Mouse (Mus musculus): ENCODE results near the gene Mthfd2l.

Mthfd2l gene

DNA sequence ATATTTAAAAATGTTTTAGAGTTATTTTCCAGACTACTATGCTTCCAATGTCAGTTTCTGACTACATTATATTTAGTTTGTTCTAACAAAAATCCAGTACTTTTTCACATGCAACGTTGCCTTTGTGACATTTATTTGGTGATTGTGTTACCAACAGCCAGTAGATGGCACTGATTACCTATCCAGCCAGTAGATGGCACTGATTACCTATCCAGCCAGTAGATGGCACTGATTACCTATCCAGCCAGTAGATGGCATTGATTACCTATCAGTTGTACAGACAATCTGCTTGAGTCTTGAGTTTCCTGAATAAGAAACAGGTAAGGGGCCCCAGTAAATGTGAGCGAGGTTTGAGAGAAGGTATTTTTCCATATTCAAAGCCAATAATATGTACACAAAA, 20.6 kb downstream of the Mthfd2l start:
- DNase-seq: peak; percentile 72

DNA sequence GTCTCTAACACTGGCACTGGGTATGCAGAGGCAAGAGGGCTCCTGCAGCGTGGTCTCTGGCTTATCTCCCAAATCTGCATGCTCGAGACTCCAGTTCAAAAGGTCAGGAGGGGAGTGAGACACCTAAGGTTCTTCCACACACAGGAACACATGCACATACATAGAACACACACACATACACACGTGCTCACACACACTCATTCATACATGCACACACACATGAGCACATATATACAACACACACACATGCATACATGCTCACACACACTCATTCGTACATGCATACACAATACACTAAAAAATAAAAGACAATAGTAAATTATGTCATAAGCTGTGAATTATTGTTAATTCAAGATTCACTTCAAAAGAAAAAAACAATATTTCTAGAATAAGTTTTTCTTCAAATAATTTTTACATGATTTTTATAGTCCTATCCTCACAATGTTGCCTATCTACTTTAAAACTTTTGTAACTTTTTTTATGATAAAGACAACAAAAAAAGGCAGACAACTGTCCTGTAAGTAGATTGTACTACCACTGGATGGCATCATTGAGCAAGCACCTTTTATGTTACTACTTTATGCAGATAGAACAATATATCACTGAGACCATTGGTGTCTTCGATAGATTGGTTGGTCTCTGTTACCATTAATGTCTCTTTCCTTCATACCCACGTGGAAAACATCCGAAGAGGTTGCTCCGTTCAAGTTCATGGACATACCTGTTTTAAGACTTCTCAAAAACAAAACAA, 22.0 kb downstream of the Mthfd2l start:
- DNase-seq: no peak

DNA sequence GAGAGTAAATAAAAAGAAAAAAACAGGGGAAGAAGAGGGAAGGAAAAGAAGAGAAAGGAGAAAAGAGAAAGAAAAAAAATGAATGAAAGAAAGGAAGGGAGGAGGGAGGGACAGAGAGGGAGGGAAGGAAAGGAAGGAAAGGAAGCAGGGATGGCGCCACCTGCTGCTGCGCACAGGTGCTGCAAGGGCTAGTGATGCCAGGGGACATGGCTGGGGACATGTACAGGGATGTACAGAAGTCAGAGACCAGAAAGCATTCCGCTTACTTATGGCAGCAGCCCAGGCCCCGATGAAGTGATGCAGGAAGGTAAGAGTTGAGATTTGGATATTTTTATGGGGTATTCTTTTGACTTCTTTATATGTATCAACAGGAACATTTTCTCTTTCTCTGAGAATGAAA, 33.4 kb downstream of the Mthfd2l start:
- DNase-seq: no peak

DNA sequence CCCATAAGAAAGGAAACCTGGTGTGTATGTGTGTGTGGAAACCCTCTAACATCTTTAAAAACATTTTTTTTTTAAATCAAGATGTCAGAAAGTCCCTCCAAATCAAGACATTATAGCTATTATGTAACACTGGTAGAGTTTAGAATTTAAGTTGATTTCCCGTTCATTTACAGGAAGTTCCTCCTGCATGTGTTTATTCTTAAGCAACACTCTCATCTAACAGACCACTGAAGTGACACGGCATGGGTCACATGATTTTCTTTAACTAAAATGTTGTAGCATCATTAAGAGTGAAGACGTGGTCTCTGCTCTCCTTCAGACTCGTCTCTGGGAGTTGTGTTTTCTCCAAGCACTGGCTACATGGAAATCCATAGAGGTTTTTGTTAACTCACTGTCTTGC, 33.8 kb downstream of the Mthfd2l start:
- no peak for DNase-seq

DNA sequence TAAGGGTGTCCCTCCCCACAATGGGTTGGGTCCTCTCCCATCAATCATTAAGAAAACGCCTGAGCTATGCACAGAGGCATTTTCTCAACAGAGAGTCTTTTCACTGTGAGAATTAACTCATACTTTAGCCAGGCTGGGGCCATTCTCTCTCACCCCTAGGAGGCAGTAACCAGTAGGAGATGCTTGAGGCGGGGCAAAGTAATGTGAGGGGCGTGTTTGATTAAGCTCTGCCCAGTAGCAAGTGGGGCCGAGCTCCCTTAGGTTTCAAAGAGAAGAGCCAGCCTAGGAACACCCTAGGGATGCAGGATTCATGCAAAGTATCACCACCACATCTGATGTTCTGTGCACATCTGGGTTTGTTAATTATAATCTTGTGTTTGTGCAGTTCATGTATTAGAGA, 34.5 kb downstream of the Mthfd2l start:
- no peak for DNase-seq

DNA sequence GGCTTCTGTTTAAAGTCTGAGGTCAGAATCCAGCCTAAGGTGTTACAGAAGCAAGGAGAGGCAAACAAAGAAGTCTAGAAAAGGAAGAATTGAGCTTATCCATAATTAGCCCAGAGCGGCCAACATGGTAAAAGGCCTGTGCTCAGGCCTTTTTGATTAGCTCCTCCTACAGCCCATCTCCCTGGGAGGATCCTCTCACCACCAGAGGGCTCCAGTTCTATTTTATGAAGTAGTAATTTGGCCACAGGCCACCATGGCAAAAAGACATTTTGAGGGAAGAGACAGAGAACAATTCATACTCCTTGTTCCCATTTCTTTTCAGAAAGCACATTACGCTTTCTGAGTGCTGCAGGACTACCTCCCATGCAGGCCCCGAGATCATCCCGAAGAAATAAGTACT, 46.3 kb downstream of the Mthfd2l start:
- peak; percentile 75 for DNase-seq

DNA sequence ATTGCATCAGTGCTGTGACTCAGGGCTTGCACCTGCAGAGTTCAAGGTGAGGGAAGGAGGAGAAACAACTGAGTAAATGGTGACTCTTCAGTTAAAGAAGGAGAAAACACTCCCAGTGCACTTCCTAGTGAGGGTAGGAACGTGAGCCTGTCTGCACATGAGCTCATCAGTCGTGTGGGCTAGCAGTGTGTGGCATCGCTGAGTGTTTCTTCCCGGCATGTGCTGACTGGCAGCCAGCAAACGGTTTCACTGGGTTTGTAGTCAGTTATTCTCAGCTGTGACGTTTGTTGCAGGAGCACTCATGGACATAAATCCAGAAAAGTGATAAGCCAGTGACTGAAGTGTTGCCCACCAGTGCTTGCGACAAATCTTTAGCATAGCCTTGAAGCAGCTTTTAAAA, 49.4 kb downstream of the Mthfd2l start:
- peak; percentile 21 for DNase-seq

DNA sequence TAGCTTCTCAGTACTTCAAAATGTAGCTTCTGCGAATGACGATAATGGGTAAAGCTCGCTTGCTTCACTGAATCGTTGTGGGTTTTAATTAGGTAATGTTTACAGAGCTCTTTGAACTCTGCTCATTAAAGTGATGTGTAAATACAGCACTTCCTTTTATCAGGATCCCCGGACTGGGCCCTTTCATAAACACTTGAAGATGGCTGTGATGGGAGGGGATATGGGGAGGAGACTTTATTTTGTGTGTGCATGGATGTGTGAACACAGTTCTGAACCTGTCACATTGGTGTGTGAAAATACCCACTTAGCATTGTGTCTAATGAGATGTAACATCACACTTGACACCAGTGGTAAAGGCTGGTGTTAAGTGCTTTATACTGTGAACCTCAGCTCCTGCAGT, 56.7 kb downstream of the Mthfd2l start:
- no peak for DNase-seq

DNA sequence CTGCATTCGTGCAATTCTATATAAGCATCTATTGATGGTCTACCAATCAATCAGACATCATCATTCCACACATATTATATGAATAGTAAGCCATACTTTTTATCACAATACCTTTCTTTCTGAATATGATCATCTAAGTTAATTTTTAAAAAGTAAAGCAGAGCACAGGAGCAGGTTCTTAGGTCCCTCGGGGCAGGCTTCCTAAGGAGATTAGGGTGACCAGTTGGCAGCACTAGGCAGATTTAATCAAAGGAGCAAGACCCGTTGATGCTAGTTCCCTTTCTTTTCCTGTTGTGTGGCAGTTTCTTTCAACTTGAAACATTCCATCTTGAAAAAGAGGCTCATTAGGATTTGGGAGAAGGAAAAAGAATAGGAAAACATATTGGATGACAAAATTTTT, 57.2 kb downstream of the Mthfd2l start:
- DNase-seq: no peak

DNA sequence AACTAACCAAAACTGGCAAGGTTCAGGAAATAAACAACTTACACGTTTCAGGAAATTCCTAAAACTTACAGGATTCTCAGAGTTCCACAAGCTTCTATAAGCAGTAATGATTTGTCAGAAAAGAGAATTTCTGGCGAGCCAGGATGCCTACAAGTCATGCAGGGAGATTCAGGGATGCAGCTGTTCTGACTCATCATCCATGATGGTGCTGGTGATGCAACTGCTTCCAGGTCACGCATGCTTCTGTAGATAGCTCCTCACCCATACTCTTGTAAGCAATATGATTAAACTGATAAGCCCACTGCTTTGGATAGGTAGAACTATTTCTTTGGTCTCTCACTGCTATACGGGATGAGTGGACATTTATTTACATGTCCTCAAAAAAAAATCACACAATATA, 57.7 kb downstream of the Mthfd2l start:
- DNase-seq: no peak

DNA sequence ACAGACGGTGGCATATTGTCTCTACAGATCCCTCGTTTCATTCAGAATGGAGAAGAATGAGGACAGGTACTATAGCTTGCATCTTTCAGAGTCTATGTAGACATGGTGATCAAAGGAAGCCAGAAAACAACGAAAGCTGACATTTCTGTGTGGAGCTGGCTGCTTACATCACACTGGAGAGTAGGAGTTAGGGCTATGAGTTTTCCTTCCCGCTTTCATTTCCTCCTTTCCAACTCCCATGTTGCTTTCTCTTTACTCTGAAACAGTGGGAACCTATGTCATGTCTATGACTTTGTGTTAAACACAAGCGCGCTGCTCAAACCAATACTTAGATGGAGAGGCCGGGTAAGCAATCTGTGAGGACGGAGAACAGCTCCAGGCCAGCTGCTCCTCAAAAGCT, 69.0 kb downstream of the Mthfd2l start:
- DNase-seq: no peak

DNA sequence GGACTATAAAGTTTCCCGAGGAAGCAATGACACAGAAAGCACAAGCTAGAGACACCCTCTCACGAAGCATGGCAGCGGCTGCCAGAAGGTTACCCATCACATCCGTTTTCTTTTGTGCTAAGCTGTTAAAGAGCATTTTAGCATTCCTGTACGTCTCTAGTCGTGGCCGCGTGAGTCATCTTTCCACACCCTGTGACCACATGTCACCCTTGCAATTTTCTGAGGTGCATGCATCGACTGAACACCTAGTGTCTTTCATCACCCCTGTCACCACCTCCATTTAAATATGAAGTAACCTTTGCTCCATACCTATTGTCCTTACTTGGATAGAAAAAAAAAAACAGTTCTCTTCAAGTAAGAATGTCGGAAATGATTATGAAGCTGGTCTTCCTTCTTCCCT, 84.3 kb downstream of the Mthfd2l start:
- no peak for DNase-seq

DNA sequence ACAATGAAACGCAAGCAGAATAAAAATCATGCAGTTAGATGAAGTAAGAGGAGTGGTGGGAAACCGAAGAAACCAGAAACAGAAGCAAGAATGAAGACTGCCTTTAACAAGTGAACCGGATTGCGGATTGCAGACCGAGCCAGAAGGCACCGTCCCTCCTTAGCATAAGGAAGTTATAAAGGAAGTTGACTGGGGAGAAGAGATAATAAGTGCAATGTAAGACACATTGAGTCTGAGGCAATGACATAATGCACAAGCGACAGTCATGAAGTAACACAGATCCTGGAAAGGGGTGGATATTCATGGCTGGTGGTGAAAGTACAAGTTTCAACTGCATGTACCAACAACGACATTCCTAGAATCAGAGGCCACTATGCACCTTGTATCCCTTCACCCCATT, 92.2 kb downstream of the Mthfd2l start:
- no peak for DNase-seq

DNA sequence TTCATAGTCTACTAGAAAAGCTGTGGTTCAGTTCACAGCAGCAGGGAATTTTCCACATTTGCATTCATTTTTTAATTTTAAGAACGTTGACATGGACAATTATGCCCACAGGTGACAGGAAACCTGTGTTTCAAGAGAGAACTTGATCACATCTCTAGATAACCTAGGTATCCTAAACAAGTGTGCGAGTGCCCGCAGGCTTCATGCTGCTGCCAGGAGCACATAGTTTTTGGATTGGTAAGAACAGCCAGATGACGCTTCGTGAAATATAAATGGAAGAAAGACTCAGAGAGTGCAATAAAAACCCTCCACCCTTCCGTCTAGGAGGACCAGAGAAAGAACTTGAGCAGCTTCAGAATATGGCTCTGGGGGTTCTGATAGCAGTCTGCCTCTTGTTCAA, 96.2 kb downstream of the Mthfd2l start, which contains the start of gene Epgn:
Gene Epgn (plus strand): TSS at position 301 of the 400 bp plus-strand sequence.
- DNase-seq: no peak

DNA sequence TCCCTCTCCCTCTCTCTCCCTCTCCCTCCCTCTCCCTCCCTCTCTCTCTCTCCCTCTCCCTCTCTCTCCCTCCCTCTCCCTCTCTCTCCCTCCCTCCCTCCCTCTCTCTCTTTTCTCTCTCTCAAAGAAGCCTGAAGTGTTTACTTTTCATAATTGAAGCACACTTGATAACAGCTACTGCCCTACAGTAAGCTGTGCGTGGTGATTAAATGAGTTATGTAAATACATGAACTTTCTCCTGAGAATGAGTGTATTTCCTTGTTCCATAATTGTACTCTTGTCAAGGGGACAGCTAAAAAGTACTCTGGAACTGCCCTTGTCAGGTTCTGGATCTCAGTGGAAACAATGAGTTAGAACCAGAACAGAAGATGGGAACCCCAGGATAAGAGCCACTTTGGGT, 96.9 kb downstream of the Mthfd2l start:
- no peak for DNase-seq

DNA sequence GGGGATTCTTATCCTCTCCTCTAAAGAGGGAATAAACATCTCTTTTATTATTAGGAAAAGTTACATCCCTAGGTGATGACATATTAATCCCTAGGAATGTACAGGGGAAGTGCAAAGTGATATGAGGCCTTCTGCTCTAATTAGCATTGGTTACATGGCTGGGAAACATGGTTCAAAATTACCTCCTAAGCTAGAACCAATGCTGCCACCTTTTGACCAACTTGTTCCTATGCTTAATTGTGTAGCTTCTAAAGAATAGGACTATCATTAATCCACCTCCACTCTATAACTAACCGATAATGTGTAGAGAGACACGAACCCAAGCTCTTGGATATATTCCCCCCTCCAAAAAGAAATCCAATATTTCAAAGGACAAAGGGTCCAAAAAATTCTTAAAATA, 99.7 kb downstream of the Mthfd2l start:
- no peak for DNase-seq

DNA sequence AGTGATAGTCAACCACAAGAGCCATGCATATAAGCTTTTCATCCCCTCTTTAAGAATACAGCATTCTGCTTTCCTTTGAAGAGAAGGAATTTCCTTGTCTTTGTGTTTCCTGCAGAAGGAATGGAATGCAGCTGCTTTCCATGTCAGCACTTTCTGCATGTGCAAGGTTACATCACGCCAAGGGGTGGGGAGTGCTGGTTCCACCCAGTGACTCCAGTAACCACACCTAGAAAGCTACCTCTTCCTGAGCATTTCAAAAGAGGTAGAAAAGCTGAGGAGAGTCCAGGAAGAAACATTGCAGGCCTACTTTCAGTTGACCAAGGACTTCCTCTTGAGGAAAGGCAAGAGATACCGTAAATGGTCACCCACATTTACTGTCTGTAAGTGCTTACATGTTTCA, 104.4 kb downstream of the Mthfd2l start:
- DNase-seq: no peak

DNA sequence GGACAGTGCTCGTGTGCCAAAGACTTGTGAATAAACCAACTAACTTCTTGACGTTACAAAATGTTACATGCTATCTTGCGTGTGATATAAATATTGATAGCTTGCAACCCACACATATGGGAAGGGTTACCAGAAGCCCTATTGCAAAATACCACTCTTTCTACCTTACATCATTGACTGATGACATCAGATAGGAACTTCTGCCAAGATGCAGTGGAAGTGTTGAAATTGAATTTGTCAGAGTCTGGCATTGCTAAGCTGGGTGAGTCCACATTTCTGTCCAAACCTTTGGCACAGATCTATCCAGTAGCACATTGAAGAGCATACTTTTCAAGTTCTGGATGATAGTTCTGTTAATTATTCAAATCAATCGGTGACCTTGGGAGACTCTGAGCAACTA, 105.7 kb downstream of the Mthfd2l start:
- no peak for DNase-seq

DNA sequence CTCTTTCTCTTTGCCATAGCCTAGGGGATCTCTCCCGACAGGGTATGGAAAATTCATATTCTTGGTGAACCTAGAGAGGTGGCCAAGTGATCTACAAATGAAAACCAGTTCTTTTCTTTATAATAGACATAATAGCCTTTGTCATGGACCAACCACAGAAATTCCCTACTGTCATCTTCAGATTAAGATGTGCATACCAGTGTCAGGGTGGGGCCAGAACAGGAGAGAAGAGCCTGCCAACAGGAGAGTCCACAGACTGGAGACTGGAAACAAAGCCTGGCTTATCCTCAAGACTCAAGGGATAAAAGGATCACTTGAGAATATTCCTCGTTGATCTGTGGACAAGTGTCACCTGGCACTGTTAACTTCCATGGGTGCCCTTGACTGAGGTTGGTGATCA, 106.8 kb downstream of the Mthfd2l start:
- DNase-seq: no peak

DNA sequence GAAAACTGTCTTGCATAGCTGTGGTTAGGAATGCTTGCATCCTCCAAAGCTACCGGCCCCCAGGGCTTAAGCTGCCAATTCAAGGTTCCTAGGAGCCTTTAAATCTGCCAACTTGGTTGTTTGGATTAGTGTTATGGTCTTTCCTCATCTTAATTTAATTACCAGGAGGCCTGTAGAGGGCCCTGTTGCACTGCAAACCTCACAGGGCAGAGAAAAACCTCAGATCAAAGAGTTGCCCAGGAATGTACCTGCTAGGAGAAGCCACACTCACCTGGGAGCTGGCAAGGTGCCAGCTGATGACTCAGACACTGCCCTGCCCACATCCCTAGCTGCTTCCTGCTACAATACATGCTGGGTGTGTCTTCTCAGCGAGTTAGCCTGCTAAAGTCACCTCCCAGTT, 107.6 kb downstream of the Mthfd2l start:
- DNase-seq: peak; percentile 6

DNA sequence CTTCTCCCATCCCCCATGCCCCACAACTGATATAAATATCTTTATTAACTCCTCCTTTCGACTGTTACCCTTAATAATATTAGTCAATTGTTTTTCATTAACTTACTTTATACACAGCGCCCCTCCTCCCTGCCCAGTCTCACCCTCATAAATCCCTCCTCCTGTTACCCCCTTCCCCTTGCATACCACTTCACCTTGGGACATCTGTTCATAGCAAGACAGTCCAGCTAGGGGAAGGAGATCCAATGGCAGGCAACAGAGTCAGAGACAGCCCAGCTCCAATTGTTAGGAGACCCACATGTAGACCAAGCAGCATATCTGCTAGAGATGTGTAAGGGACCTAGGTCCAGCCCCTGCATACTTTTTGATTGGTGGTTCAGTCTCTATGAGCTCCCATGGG, 108.0 kb downstream of the Mthfd2l start:
- no peak for DNase-seq

DNA sequence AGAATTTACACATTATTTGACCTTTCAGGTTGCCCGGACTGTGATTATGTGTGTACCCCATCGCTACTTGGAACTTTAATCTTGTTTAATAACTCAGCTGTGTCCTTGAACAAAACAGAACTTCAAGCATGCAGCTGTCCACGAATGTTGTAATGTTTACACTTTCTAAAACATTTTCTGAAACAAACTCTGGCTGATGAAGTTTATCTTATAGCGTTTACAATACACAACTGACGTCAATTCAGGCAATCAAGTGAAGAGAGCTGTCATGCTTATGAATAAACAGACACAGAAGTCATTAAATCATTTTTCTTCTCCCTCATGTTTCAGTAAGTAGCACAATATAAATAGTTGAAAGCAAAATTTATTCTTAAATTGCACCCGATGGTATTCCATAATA, 117.1 kb downstream of the Mthfd2l start:
- no peak for DNase-seq

DNA sequence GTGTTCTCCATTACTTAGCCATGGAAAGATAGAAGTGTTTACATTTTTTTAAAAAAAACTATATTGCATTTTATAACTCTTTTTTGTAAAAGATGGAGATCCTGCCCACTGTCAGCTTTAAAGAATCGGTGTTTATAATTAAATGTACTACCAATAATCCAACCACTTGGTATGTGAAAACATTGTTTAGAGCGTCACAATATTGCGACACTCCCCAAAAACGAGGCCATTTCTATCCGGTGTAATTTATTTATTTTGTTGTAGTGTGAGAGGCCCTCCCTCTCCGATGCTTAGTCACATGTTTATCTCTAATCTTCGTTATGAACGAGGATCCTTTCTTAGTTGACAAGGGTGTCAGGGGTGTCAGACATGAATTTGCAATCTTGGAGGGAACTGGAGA, 117.5 kb downstream of the Mthfd2l start:
- no peak for DNase-seq

Data from layer of hippocampus, adult 9-11 months (tissue).